Mouse (Mus musculus): Measurements from ENCODE around the gene Krtap4-13.
"Not testable (repeated sequence)": the region's sequence is repeated elsewhere in the genome, so short reads cannot be mapped to it uniquely, and the experiment has no call there.

DNA sequence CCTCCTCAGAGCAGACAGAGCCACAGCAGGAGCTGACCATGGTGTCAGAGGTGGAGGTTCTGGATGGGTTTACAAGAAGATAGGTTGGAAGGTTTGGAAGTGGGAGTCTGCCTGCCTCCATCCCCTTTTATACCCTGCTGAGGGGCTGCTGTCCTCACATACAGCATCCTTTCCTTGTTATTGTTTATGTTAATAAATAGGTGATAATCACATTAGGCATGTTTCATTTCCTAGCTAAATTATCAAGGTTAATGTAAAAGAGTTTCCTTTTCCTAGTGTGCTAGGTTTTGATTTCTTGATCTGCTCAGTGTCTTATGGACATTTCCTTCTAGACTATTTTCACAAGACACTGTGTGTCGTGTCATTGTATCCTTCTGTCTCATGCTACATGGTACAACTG, 10.9 kb downstream of the Krtap4-13 start, which contains the start of gene Gm11569:
- TF ChIP-seq CTCF (IDR thresholded peaks at IDR 0.05; ENCODE audit: control insufficient read depth, insufficient read depth, insufficient read length); MAX (IDR thresholded peaks at IDR 0.05); USF1 (IDR thresholded peaks at IDR 0.05; ENCODE audit: low read depth): not testable (repeated sequence)
